Mouse (Mus musculus): ENCODE measurements around the gene Agbl1. TPM values are rescaled to one million over a fixed set of nuclear protein-coding genes. Genes with fewer than 3 reads are reported as not detected.

Gene Agbl1
- total RNA-seq, 1 experiment from 2014 or later, result 0.10 TPM

DNA sequence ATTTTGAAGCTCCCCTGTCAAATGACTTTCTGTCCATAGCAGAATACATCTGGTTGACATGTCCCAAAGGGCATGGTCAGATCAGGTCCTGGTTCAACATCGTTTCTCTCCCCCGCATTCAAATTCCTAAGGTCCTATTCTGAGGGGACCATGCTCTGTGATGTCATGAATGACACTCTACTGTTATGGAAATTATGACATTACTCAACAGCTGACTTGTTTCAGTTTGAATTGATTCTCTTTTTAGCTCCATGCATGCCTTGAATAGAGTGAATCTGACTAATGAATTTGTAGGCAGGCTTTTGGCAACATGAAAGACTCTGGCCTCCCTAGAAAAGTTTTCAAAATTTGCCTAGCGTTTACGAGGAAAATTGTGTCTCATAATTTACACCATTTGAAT is 141.6 kb downstream of the Agbl1 start:
- no peak for ATAC-seq (replicated peaks; ENCODE audit: insufficient number of reproducible peaks, low FRiP score, low TSS enrichment, poor library complexity, severe bottlenecking)

DNA sequence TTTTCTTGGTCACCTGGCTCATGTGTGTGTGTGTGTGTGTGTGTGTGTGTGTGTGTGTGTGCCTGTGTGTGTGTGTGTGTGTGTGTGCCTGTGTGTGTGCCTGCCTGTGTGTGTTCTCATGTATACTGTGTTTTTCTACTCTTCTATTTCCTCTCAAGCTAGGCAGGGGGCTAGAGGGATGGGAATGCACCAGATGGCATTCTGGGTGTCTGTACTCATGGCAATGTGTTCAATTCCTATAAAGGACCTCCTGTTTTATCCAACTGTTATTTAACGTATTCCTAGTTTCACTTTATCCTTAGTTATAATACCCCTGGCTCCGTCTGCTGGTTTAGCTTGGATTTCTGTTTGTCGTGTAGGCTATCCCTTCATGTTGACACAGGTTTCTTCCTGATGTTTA is 149.8 kb downstream of the Agbl1 start:
- no peak for ATAC-seq (replicated peaks; ENCODE audit: insufficient number of reproducible peaks, low FRiP score, low TSS enrichment, poor library complexity, severe bottlenecking)

DNA sequence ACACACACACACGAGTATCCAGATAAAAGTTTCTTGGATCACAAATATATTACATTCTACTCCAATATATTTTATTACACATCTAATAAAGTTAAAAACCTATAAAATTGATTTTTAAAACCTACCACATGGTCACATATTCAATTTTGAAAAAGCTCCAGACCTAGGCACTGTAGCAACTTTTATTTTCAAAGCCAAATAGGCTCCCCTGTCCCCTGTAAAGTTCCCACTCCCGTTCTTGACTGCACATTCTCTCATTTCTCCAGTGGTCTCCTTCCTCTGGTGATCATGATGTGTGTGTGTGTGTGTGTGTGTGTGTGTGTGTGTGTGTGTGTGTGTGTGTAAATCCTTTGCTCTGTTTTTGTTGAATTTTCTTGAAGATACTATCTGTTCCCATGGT is 152.3 kb downstream of the Agbl1 start:
- ATAC-seq (replicated peaks; ENCODE audit: insufficient number of reproducible peaks, low FRiP score, low TSS enrichment, poor library complexity, severe bottlenecking), result no peak

DNA sequence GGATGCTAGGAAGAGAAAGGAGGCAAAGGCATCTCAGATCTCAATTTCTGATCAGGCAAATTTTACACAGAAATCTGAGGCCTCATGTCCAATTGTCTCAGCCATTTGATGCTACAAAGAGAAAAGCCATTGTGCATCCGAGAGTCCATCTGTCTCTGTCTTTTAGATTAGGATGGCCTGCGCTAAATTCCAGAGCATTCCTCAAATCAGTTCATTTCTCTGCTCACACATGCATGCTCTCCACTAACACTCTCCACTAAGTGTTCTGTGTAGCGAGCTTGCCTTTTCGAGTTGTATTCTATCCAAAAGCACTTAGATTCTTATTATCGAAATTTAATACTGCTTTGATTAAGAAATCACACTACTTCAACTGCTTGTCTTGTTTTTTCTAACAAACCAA is 159.6 kb downstream of the Agbl1 start:
- no peak for ATAC-seq (replicated peaks; ENCODE audit: insufficient number of reproducible peaks, low FRiP score, low TSS enrichment, poor library complexity, severe bottlenecking)

DNA sequence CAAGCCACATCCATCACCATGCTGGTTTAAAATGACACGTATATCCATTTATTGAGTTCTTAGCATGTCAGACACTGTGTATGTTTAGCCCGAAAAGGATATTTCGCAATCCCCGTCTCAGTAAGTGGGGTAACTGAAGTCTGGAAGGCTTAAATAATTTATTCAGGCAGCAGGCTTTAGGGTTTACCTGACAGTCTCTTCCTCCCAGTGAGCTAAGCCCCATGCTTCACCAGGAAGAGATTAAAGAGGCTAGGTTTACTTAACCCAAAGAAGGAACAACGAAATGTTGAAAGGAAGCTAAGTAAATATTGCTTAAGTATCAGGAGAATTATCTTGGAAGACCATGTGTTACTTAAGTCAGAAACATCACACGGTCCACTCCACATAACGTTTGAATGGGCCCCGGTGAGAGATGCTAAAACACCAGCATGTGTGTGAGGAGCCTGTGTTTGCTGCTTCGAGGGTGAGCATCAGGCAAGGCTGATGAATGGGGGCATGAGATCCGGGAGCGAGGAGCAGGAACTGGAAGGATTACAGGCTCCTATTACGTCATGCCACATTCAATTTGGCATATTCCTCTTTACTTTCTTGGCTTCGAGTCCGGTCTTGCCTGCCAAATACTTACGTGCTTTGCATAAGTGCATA is 162.7 kb downstream of the Agbl1 start:
- no peak for ATAC-seq (replicated peaks; ENCODE audit: insufficient number of reproducible peaks, low FRiP score, low TSS enrichment, poor library complexity, severe bottlenecking)

DNA sequence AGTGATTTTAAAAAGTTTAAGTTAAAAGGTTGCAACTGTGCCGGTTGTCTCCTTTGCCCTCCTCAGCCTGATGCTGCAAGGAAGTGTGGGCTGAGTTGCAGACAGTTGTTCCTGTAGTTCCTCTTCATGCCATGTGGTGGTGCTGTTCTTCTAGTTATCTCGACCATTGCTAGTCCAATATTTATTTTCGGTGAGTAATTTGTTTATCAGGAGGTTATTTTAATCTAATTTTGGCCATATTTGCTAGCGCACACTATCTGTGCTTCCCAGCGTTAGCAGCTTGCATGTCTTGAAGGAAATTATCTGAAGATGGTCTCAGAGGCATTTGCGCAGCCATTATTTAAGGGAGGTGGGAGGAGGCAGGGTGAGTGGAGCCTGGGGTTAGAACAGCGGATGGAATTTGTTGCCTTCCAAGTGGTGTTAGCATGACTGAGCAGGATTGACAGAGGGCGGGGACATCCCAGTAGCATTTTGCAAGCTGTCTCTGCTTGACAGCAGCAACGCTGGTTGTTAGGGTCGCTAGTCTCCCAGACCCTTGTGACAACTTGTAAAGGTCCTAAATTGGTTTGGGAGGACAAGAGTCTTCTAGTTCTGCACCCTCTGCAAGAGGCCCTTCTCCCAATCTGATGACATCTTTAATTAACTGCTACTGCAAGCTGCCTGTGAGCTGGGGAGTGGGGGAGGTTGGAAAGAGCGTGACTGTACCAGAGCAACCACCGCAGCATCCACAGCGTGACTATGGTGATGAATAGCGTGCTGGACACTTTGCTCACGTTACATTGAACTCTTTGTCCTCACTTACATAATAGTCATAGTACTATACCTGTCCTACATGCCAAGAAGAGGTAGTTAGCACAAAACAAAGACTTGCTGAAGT is 163.5 kb downstream of the Agbl1 start:
- ATAC-seq (replicated peaks; ENCODE audit: insufficient number of reproducible peaks, low FRiP score, low TSS enrichment, poor library complexity, severe bottlenecking), result no peak

DNA sequence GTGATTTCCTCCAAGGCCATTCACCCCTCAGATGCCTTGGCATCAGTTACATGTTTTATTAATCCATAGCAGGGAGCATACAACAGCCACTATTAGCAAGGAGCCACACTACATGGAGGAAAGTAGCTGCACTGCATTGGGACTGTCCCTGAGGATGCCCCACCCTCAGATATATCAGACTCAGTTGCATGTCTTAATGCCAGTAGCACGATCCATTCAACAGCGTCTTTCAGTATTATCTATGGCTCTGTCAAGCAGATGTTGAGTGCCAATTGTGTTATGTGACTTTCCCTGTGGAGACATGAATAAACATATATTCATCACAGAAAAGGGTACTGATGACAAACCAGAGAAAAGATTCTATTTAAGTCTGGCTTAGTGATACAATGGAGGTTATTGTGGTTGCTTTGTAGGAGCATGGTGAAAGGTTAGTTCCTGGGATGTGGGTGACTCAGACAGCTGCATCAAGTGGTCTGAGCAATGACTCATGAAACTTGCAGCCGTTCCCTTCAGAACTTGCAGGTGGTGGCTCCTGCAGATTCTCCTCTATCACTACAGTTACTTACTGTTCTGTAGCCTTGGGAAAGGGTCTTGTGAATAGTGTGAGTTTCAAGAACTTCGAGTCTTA is 178.4 kb downstream of the Agbl1 start:
- no peak for ATAC-seq (replicated peaks; ENCODE audit: insufficient number of reproducible peaks, low FRiP score, low TSS enrichment, poor library complexity, severe bottlenecking)

DNA sequence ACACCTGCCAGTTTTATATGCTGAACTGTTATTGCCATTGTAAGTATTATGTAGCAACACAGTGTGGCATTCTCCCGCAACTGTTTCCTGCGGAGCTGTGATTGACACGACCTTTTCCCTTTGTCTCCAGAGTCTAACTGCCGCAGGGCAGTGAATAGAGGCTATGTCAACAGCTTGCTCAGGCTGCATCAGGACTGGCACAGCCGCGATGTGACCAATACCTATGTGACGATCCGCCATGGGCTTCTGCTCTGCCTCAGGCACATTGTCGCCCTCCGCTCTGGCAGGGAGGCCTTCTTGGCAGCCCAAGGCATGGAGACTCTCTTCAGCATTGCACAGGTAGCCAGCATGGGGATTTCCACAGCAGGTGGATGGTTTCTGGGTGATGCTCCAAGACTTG is 179.3 kb downstream of the Agbl1 start:
- ATAC-seq (replicated peaks; ENCODE audit: insufficient number of reproducible peaks, low FRiP score, low TSS enrichment, poor library complexity, severe bottlenecking), result no peak

DNA sequence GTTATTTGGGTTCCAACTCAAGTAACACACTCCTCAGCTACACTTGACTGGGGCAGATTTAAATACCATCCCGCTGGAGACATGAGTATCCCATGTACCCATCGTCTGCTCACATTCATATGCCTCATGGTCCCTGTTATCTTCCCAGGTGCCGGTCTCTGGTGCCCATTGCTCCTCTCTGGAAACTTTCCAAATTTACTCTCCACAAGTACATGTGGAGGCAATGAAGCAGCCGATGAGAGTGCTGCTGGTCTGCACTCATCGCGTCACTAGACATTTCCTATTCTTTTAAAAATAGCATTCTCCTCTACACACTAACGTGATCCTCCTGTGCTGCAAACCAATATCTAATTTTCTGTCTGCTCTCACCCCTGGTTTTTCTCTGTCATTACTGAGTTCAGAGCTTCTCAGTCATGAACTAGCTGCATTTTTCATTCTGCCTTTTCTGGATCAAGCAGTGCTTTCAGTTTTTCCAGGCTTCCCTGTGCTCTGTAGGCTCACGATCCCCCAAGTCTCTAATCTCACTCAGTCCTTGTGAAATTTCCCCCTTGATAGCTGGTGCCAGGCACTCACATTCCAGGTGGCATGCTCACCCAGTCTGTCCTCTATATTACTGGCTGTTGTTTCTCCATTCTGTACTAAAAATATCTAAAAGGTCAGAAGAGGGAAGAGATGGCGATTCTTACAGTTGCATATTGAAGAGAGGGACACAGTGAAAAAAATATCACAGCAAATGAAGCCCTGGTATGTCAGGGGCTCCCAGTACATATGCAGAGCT is 180.9 kb downstream of the Agbl1 start:
- ATAC-seq (replicated peaks; ENCODE audit: insufficient number of reproducible peaks, low FRiP score, low TSS enrichment, poor library complexity, severe bottlenecking), result no peak

DNA sequence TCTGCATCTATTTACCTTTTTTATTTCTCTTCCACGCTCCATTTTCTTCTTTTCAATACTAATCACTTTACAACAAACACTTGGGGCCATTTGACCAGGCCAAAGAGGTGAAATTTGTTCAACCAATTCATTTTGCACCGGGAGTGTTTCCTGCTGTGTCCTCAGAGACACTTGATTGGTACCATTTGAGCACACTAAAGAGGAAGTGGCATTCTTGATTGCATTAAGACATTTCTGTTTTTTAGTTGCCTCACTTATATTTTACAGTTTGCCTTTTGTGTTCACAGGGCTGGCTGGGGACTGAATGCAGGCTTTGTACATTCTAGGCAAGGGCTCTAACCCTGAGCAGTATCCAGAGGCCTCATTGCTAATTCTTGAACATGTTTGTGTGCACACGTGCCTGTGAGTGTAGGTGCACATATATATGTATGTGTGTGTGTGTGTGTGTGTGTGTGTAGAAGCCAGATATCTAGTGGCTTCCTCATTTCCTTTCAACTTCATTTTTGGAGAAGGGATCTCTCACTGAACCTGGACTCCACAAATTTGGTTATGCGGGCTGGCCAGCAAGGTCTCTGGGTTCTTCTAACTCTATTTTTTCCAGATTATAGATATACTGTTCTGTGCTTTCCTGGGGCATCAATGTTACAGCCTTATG is 182.4 kb downstream of the Agbl1 start:
- no peak for ATAC-seq (replicated peaks; ENCODE audit: insufficient number of reproducible peaks, low FRiP score, low TSS enrichment, poor library complexity, severe bottlenecking)

DNA sequence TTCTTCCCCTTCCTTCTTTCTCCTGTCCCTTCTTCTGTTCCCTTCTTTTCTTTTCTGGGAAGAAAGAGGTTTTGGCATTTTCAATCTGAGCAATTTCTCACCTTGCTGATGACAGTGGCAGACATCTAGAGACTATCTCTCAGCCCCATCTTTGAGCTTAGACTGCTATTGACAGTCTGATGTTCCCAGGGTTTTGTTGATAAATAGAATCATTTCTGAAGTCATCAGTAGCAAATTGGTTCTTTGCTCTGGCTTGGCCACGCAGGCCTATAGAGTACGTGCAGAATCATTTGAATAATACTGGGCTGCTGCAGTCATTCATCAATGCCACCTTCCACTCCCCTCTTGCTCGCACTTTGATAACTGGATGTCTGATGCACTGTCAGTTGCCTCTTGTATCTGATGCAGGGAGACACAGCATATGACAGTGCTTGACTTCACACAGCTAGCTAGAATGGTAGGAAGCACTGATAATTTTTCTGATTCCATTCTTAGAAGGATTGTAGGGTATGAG is 186.5 kb downstream of the Agbl1 start:
- ATAC-seq (replicated peaks; ENCODE audit: insufficient number of reproducible peaks, low FRiP score, low TSS enrichment, poor library complexity, severe bottlenecking), result no peak

DNA sequence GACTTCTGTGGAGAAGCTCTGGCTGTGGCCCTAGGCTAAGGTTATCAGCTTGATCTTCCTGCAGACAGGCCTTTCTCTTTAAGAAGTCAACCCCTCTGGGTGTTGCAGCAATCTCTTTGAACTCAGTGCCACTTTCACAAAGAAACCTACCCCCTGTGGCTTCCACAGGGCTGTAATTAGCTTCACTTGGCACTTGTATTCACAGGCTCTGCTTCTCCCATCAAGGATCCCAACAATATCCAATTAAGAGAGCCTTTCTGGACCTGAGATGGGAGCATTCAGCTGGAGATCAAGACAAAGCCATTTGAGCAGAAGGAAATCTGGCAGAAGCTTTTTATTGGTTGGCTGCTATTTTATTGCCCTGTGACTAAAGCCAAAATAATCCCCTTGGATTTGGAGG is 208.9 kb downstream of the Agbl1 start:
- no peak for ATAC-seq (replicated peaks; ENCODE audit: insufficient number of reproducible peaks, low FRiP score, low TSS enrichment, poor library complexity, severe bottlenecking)

DNA sequence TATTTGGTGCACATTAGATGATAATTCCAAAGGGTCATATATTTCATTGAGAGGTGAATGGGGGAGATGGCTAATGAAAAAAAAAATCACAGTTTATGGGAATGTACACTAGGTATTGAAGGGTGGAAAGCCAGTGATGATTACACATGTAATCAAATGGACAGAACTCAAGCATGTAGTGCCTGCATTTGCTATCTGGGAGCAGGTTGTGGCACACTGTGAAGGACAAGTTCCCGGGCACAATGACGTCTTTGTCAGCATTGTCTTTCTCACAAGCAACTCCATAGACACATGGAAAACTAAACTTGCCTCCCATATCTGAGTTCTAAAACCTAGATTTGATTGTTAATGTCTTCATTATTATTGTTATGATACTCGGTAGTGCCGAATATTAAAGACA is 209.3 kb downstream of the Agbl1 start:
- ATAC-seq (replicated peaks; ENCODE audit: insufficient number of reproducible peaks, low FRiP score, low TSS enrichment, poor library complexity, severe bottlenecking), result no peak

DNA sequence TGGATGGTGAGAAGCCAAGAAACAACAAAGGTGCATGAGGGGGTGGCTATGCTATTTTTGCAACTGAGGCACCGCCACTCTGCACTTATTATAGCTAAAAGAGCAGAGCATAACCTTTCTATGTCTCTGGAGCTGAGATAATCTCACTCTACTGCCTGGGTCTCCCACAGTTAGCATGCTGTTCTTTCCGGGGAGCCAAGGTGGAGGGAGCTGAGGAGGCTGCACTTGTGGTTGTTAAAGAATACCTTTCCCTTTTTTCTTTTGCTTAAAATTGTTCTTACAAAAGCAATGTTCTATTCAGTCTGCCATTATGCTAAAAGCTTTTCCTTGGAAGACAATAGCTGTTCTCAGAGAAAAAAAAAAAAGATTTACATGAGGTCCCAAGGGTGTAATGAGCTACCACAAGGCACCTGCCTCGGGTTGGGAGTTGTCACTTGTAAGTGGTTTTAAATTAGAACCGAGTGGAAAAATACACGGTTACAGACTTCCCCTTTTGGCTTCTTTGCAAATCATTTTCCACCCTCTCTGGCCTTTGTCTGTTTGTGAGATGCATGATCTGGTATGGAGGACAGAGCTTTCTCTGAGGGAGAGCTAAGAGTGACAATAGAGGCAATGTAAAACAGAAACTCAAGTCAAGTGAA is 232.8 kb downstream of the Agbl1 start:
- no peak for ATAC-seq (replicated peaks; ENCODE audit: insufficient number of reproducible peaks, low FRiP score, low TSS enrichment, poor library complexity, severe bottlenecking)

DNA sequence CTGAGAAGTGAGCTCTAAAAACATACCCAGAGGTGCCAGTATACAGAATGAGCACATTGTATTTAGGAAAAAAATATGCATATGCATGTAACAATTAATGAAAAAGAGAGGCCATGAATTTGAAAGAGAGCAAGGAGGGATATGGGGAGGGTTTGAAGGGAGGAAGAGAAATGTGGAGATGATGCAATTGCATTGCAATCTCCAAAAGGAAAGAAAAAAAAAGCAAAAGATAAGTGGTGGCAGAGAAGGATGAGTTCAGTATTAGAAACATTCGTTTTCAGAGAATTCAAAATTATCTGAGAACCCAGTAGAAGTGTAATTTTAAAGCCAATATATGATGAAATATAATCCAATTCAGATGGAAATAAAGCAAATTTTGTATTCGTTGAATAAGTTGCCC is 236.7 kb downstream of the Agbl1 start:
- ATAC-seq (replicated peaks; ENCODE audit: insufficient number of reproducible peaks, low FRiP score, low TSS enrichment, poor library complexity, severe bottlenecking), result no peak

DNA sequence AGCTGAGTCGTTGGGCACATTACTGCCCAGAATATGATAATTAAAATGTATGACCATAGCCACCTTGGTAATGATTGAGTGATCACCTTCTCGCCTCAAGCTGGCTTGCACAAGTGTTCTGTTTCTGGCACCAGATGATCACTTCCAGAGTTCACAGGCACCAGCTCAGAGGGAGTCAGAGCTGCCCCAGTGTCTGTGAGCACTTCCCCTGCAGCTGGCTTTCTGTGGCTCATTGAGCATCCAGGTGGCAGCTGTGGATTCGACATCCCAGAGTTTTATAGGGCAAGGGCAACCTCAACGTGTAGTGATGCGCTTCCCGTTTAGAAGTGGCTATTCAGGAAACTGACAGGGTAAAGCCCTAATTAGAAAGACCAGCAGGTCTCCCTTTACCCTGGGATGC is 244.5 kb downstream of the Agbl1 start:
- ATAC-seq (replicated peaks; ENCODE audit: insufficient number of reproducible peaks, low FRiP score, low TSS enrichment, poor library complexity, severe bottlenecking), result no peak

DNA sequence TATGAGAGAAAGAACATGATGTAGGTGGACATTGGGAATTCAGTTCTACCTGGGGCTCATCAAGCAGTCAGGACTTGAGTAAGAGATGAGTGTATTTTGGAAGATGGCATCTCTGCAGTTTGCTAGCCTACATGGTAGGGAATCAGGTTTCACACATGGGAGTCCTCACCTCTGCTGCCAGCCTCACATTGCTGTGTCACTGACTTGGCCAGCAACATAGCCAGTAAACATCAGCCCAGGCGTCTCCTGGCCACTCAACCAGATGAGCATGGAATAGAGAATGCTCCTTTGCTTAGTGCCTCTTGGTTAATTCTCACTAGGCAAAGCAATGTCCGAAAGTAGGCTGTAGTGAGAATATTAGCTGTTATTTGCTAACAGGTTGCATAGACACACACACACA is 255.9 kb downstream of the Agbl1 start:
- ATAC-seq (replicated peaks; ENCODE audit: insufficient number of reproducible peaks, low FRiP score, low TSS enrichment, poor library complexity, severe bottlenecking), result no peak

DNA sequence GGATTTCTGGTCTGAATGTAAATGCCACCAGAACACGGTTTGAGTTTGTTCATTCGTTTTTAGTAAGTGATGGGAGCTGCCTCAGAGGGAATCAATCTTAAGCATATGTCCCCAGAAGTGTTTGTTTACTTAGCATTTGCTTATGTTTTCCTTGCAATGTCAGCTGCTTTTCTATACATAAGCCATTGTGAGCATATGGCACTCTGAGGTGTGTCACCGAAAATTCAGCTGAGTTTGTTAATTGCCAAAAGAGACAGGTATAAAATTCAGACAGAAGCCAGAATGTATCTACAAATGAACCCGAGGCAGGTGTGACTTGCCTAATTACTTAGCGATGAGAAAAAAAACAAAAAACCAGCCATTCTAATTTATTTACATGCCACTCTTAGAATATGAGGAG is 257.8 kb downstream of the Agbl1 start:
- no peak for ATAC-seq (replicated peaks; ENCODE audit: insufficient number of reproducible peaks, low FRiP score, low TSS enrichment, poor library complexity, severe bottlenecking)
